Mouse (Mus musculus) heart, embryonic 14.5 days (tissue): ENCODE measurements around the gene Baz1b. TPM values are rescaled to one million over a fixed set of nuclear protein-coding genes. Genes with fewer than 3 reads are reported as not detected.

ENCODE experiments used
- ATAC-seq: fragments of 200-750 bp; cut with Nextera tagmentation; 2 replicates; pipeline ENCODE4 v1.8.0; 2017; ENCODE audit warnings: low read depth, moderate TSS enrichment; ENCODE audit not compliant: insufficient number of reproducible peaks, insufficient read depth, low FRiP score
- H3K27ac ChIP-seq, 2 experiments: fragments of 200-500 bp in 1 of 2; fragments of 300-500 bp in 1 of 2; sonication (generic) in 1 of 2; replicated peaks in 1 of 2; 2 replicates each; pipeline ENCODE4 v1.5.1; 2012 to 2014; ENCODE audit warnings: low read depth in 2 of 2, low read length in 2 of 2, control low read depth in 1 of 2, mild to moderate bottlenecking in 1 of 2, mixed read lengths in 1 of 2; ENCODE audit not compliant: control insufficient read depth in 1 of 2, insufficient read depth in 1 of 2
- H3K27me3 ChIP-seq: fragments of 300-500 bp; sonication (generic); 2 replicates; pipeline ENCODE4 v1.6.1; 2014; ENCODE audit warnings: mild to moderate bottlenecking, low read length, control low read depth; ENCODE audit not compliant: control insufficient read depth, insufficient read depth
- H3K36me3 ChIP-seq: fragments of 300-500 bp; sonication (generic); 2 replicates; pipeline ENCODE4 v1.6.1; 2014; ENCODE audit warnings: mild to moderate bottlenecking, control low read depth, low read length, mixed read lengths; ENCODE audit not compliant: control insufficient read depth, insufficient read depth
- H3K4me1 ChIP-seq, 2 experiments: fragments of 200-500 bp in 1 of 2; fragments of 300-500 bp in 1 of 2; sonication (generic) in 1 of 2; 2 replicates each; pipeline ENCODE4 v1.6.1; 2012 to 2014; ENCODE audit warnings: low read length in 2 of 2, control low read depth in 1 of 2, mixed read lengths in 1 of 2; ENCODE audit not compliant: control insufficient read depth in 2 of 2, insufficient read depth in 2 of 2
- H3K4me2 ChIP-seq: fragments of 300-500 bp; sonication (generic); 2 replicates; pipeline ENCODE4 v1.6.1; 2014; ENCODE audit warnings: mild to moderate bottlenecking, low read length
- H3K4me3 ChIP-seq, 2 experiments: fragments of 200-500 bp in 1 of 2; fragments of 300-500 bp in 1 of 2; sonication (generic) in 1 of 2; 2 replicates each; pipeline ENCODE4 v1.5.1; 2012 to 2014; ENCODE audit warnings: low read length in 2 of 2, mild to moderate bottlenecking in 2 of 2, control low read depth in 1 of 2, low read depth in 1 of 2, moderate library complexity in 1 of 2; ENCODE audit not compliant: control insufficient read depth in 1 of 2, insufficient read depth in 1 of 2
- H3K9ac ChIP-seq: fragments of 300-500 bp; sonication (generic); 2 replicates; pipeline ENCODE4 v1.6.1; 2014; ENCODE audit warnings: mild to moderate bottlenecking, low read length
- H3K9me3 ChIP-seq: fragments of 300-500 bp; sonication (generic); 2 replicates; pipeline ENCODE4 v1.6.1; 2016; ENCODE audit warnings: low read length, control low read depth; ENCODE audit not compliant: control insufficient read depth
- WGBS: fragments of 180-500 bp; shearing (Covaris S2); extraction: QIAGEN DNeasy Blood & Tissue Kit; methylation state at CpG from one replicate; pipeline ENCODE4 v1.1.7; 2014; 5-methylcytosine and 5-hydroxymethylcytosine counted together
- polyA plus RNA-seq: library from polyadenylated mRNA; unstranded; fragments of >200 nt; fragmentation: Nextera tagmentation; extraction: Ambion mirVana; gene quantifications from 2 replicates; pipeline ENCODE4 v1.2.1, GENCODE M21; 2014

Gene Baz1b
- polyA plus RNA-seq, 1 experiment from 2014 or later: 32.8 TPM

DNA sequence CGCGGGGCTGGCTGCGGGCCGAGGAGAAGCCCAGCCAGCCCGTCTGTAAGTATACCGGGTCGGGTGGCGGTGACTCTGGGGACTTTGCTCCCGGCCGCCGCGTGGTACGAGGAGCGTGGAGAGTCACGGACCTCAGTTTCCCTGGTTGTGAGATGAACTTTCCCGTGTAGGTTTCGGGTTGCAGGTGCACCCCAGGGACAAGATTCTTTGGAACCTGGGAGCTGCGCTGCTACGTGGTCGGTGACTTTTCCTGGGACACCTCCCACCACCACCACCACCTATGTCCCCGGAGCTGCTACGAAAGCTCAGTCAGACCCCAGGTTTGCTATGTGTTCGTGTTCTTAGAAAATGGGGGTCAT, 37.3 kb upstream of the Baz1b start:
- H3K27ac ChIP-seq: peak overlapping the region; percentile 40 to 97
- H3K9me3 ChIP-seq: no peaks in the 10 kb centered on the region
- H3K27me3 ChIP-seq: no peaks in the 10 kb centered on the region
- peak overlapping the region; percentile 72 to 81 for H3K4me3 ChIP-seq
- ATAC-seq: no peak
- H3K4me1 ChIP-seq: peaks cover 3 to 12% of the 10 kb centered on the region in 2 experiments
- peak overlapping the region; percentile 85 for H3K9ac ChIP-seq
- WGBS: under 1% methylated on average over 21 of the region's 23 CpGs
- peak overlapping the region; percentile 81 for H3K4me2 ChIP-seq
- H3K36me3 ChIP-seq: peaks cover 23% of the 10 kb centered on the region

DNA sequence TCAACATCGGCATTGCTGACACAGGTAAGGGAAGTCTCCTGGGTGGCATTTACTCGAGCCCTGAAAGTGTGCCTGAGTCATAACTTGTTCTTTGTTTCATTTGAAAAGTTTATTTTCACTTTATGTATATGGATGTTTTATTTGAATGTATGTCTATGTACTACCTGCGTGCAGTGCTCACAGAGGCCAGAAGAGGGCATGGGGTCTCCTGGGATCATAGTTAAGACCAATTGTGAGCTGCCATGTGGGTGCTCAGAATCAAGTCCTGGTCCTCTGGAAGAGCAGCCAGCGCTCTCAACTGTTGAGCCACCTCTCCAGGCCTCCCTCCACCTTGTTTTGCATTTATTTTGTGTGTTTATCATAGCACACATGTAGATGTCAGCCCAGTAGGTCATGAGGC, 30.6 kb upstream of the Baz1b start:
- ATAC-seq: no peak
- Histone ChIP-seq H3K9me3 (no peaks in the 10 kb centered on the region), H3K9ac (no peak overlapping the region), H3K4me3 (no peak overlapping the region), H3K27ac (no peak overlapping the region), H3K4me1 (no peaks in the 10 kb centered on the region), H3K4me2 (no peak overlapping the region), H3K36me3 (peaks cover 89% of the 10 kb centered on the region), H3K27me3 (no peaks in the 10 kb centered on the region)
- WGBS: 94% methylated on average over 4 of the region's 4 CpGs

DNA sequence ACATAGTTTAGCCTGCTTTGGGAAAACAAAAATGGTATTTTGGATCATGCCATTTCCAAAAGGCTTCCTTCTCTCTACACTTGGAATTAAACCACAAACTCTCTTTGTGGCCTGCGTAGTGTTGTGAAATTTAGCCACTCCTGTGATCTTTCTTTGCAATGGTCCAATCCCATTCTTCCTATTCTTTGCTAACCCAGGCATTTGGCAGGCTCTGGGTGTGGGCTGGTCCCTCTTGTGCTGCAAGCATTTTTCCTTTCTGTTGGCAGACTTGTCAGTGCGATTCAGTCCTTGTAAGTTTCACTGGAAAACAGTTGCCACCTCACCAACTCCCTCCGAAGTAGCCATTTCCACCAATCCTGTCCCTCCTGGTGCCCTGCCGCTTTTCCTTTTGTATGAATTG, 25.8 kb upstream of the Baz1b start:
- no peak for ATAC-seq
- Histone ChIP-seq H3K4me2 (no peak overlapping the region), H3K9me3 (no peaks in the 10 kb centered on the region), H3K4me1 (no peaks in the 10 kb centered on the region), H3K9ac (no peak overlapping the region), H3K4me3 (no peak overlapping the region), H3K27ac (no peak overlapping the region), H3K27me3 (no peaks in the 10 kb centered on the region), H3K36me3 (peaks cover 76% of the 10 kb centered on the region)
- WGBS: 91% methylated on average over 4 of the region's 4 CpGs

DNA sequence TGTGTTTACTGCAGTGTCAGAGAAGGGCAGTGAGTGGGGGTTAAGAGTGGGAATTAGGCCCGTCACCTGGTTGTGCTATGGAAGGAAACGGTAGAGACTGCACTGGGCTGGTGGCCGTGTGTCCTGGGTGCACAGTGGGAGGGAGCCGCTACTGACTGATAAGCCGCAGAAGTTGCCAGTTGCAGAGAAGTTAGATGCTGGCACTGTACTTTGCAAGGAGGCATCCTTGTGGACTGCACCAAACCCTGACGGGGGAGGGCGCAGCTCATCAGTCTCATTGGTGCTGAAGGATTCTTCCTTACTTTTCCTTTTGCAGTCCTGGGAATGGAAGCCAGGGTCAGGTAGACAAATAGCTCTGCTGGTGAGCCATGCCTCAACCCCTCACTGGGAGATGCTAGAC, 25.4 kb upstream of the Baz1b start:
- H3K36me3 ChIP-seq: peaks cover 72% of the 10 kb centered on the region
- no peak overlapping the region for H3K4me2 ChIP-seq
- no peak for ATAC-seq
- H3K9me3 ChIP-seq: no peaks in the 10 kb centered on the region
- WGBS: 73% methylated on average over 7 of the region's 7 CpGs
- no peak overlapping the region for H3K27ac ChIP-seq
- no peak overlapping the region for H3K4me3 ChIP-seq
- H3K27me3 ChIP-seq: no peaks in the 10 kb centered on the region
- no peak overlapping the region for H3K9ac ChIP-seq
- no peaks in the 10 kb centered on the region for H3K4me1 ChIP-seq

DNA sequence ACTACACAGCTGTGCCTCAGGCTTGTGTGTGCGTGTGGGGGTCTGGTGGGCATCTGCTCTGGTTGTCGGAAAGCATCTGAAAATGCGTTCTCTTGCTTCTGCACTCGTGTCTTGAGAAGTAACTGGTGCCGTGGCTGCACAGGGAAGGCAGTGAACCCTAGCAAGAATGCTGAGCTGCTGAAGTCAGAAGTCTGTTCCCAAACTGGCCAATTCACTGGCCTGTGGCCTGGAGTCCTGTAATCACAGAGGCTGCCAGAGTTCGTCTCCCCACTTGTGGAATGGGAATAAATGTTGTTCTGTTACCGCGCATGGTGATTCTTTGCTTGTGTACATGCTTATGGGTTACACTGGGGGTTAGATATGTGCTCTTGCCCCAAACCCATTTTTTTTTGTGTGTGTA, 24.7 kb upstream of the Baz1b start:
- H3K9ac ChIP-seq: no peak overlapping the region
- 94% methylated on average over 8 of the region's 8 CpGs for WGBS
- no peak overlapping the region for H3K4me3 ChIP-seq
- H3K9me3 ChIP-seq: no peaks in the 10 kb centered on the region
- no peak for ATAC-seq
- no peak overlapping the region for H3K4me2 ChIP-seq
- H3K36me3 ChIP-seq: peaks cover 65% of the 10 kb centered on the region
- no peaks in the 10 kb centered on the region for H3K4me1 ChIP-seq
- no peak overlapping the region for H3K27ac ChIP-seq
- no peaks in the 10 kb centered on the region for H3K27me3 ChIP-seq

DNA sequence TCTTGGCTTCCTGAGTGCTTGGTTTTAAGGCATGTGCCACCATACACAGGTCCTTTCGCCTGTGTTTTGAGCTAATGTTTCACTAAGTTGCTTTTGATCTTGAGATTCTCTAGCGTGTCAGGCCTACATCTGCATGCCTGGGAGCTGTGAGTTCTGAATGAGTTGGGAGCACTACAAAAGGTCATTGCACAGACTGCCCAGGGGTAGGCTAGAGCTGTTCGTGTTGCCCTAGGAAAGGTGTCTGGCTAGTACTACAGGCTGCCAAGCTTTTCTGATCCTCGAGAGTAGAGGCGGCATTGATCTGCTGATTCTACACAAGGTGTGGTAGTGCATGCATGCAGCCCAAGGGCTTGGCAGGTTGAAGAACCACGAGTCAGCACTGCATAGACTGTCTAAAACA, 24.2 kb upstream of the Baz1b start:
- Histone ChIP-seq H3K4me1 (peaks cover 0 to under 1% of the 10 kb centered on the region in 2 experiments; a peak in 1 of 4 replicates), H3K4me3 (no peak overlapping the region), H3K9ac (no peak overlapping the region), H3K9me3 (no peaks in the 10 kb centered on the region), H3K36me3 (peaks cover 61% of the 10 kb centered on the region), H3K27ac (no peak overlapping the region), H3K4me2 (no peak overlapping the region), H3K27me3 (no peaks in the 10 kb centered on the region)
- no peak for ATAC-seq
- 86% methylated on average over 6 of the region's 6 CpGs for WGBS

DNA sequence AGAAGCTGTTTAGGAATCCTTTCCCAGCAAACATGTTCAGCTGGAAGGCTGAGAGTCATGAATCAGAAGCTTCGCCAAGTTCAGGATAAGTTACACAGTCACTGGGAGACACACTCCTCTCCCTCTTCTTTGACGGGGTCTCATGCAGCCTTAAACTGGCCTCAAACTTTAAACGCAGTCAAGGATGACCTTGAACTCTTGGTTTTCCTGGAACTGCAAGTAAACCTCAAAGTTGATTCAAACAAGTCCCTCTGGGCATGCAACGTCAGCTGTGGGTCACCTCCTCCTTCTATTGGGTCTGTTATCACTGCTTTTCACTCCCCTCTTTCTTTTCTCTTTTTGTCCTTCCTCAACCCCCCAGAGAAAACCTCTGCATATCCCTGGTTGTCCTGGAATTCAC, 20.2 kb upstream of the Baz1b start:
- H3K9ac ChIP-seq: no peak overlapping the region
- no peaks in the 10 kb centered on the region for H3K27me3 ChIP-seq
- no peak overlapping the region for H3K4me3 ChIP-seq
- no peak overlapping the region for H3K4me2 ChIP-seq
- H3K9me3 ChIP-seq: no peaks in the 10 kb centered on the region
- WGBS: 82% methylated on average over 4 of the region's 4 CpGs
- H3K36me3 ChIP-seq: peaks cover 40% of the 10 kb centered on the region
- H3K27ac ChIP-seq: no peak overlapping the region
- peaks cover 4 to 5% of the 10 kb centered on the region in 2 experiments; a peak in 3 of 4 replicates for H3K4me1 ChIP-seq
- no peak for ATAC-seq

DNA sequence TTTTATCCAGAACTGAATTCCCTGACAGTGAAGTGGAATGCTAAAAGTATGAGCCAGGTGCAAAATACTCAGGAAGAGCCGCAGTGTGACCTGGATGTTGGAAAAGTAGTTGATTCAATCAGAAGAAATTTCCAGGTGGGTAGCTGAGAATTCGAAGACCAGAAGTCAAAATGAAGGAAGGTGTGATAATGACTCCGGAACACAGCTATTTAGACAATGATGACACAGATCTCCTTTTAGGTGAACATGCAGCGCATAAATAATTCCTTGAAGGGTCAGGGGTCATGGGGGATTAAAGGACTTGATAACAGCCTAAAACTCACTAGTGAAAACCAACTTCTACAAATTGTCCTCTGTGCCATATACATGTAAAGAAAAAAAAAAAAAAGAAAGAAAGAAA, 19.6 kb upstream of the Baz1b start:
- Histone ChIP-seq H3K9me3 (no peaks in the 10 kb centered on the region), H3K36me3 (peaks cover 40% of the 10 kb centered on the region), H3K27ac (no peak overlapping the region), H3K4me1 (peaks cover 4 to 5% of the 10 kb centered on the region in 2 experiments; a peak in 3 of 4 replicates), H3K9ac (no peak overlapping the region), H3K4me3 (no peak overlapping the region), H3K27me3 (no peaks in the 10 kb centered on the region), H3K4me2 (peak overlapping the region; percentile 60; the same call in 1 of the 2 replicates)
- WGBS: 93% methylated on average over 4 of the region's 4 CpGs
- no peak for ATAC-seq
